Mouse (Mus musculus): ENCODE results near the gene Tcte1.

DNA sequence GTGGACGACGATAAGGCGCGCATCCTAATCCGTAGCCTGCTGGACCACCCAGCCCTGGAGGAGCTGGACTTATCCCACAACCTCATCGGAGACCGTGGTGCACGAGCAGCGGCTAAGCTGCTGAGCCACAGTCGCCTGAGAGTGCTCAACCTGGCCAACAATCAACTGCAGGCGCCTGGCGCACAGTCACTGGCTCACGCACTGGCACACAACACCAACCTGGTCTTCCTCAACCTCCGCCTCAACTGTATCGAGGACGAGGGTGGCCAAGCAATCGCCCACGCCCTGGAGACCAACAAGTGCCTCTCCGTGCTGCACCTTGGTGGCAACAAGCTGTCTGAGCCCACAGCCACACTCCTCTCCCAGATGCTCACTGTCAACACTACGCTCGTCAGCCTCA is 16.4 kb downstream of the Tcte1 start:
- TF ChIP-seq CTCF (conservative IDR thresholded peaks at IDR 0.05; ENCODE audit: low read length) (no peak), POU5F1 (IDR thresholded peaks at IDR 0.05; ENCODE audit: borderline replicate concordance, low read length) (no peak)

All from E14TG2a.4 (cell line).